Mouse (Mus musculus) intestine, embryonic 15.5 days (tissue): Measurements from ENCODE around the gene Atp5l. TPM values are rescaled to one million over a fixed set of nuclear protein-coding genes. Genes with fewer than 3 reads are reported as not detected.
A peak's percentile ranks its signal among the peaks of the same experiment; 100 is the strongest.
"Not testable (repeated sequence)": the region's sequence is repeated elsewhere in the genome, so short reads cannot be mapped to it uniquely, and the experiment has no call there.

Source experiments
- ATAC-seq: fragments of 200-750 bp; cut with Nextera tagmentation; 2 replicates; pipeline ENCODE4 v1.8.0; 2017; ENCODE audit warnings: moderate TSS enrichment, moderate library complexity
- H3K27ac ChIP-seq: fragments of 300-500 bp; sonication (generic); 2 replicates; pipeline ENCODE4 v1.5.1; 2015; ENCODE audit warnings: mild to moderate bottlenecking, inconsistent platforms
- H3K27me3 ChIP-seq: fragments of 300-500 bp; sonication (generic); replicated peaks from 2 replicates; pipeline ENCODE4 v1.6.1; 2015; ENCODE audit warnings: inconsistent platforms
- H3K36me3 ChIP-seq: fragments of 300-500 bp; sonication (generic); 2 replicates; pipeline ENCODE4 v1.6.1; 2015; ENCODE audit warnings: inconsistent platforms
- H3K4me1 ChIP-seq: fragments of 300-500 bp; sonication (generic); replicated peaks from 2 replicates; pipeline ENCODE4 v1.6.1; 2015; ENCODE audit warnings: inconsistent platforms
- H3K4me2 ChIP-seq: fragments of 300-500 bp; sonication (generic); replicated peaks from 2 replicates; pipeline ENCODE4 v1.6.1; 2015; ENCODE audit warnings: mild to moderate bottlenecking, inconsistent platforms
- H3K4me3 ChIP-seq: fragments of 300-500 bp; sonication (generic); replicated peaks from 2 replicates; pipeline ENCODE4 v1.5.1; 2015; ENCODE audit warnings: inconsistent platforms
- H3K9ac ChIP-seq: fragments of 300-500 bp; sonication (generic); 2 replicates; pipeline ENCODE4 v1.6.1; 2015; ENCODE audit warnings: inconsistent platforms
- H3K9me3 ChIP-seq: fragments of 300-500 bp; sonication (generic); 2 replicates; pipeline ENCODE4 v1.6.1; 2016; ENCODE audit warnings: inconsistent platforms
- WGBS: fragments of 180-500 bp; shearing (Covaris S2); methylation state at CpG from one replicate; pipeline ENCODE4 v1.1.7; 2015; 5-methylcytosine and 5-hydroxymethylcytosine counted together
- polyA plus RNA-seq: library from polyadenylated mRNA; unstranded; fragments of >200 nt; fragmentation: Nextera tagmentation; extraction: Ambion mirVana; gene quantifications from 2 replicates; pipeline ENCODE4 v1.2.1, GENCODE M21; 2015

Gene Atp5l
- 920 and 926 TPM in 2 replicates for polyA plus RNA-seq

GRCm38 (mm10) chr9:44920374-44921122 lies at the start of gene Atp5l:
Gene Atp5l (minus strand): TSS chr9:44920742.
- H3K36me3 ChIP-seq = no peaks in the 10 kb centered on the region
- whole genome bisulfite sequencing = under 1% methylated on average over 48 of the region's 48 CpGs
- peak within 1 kb of the TSS; percentile 95 for H3K9ac ChIP-seq
- peak within 1 kb of the TSS; percentile 72 for H3K4me2 ChIP-seq
- H3K27me3 ChIP-seq = no peaks in the 10 kb centered on the region
- peak within 1 kb of the TSS; percentile 93 for H3K4me3 ChIP-seq
- H3K27ac ChIP-seq = peak within 1 kb of the TSS; percentile 94
- H3K4me1 ChIP-seq = 0 out of 2 replicates have a peak, but pooled peaks cover 7% of the 10 kb centered on the region
- H3K9me3 ChIP-seq = no peaks in the 10 kb centered on the region
- ATAC-seq = peak; percentile 91

- Histone ChIP-seq H3K27ac (no peak overlapping the region), H3K4me3 (no peak overlapping the region), H3K27me3 (no peaks in the 10 kb centered on the region; the same call in 1 of the 2 replicates), H3K4me2 (no peak overlapping the region), H3K9me3 (no peaks in the 10 kb centered on the region), H3K36me3 (no peaks in the 10 kb centered on the region), H3K4me1 (peaks cover 8% of the 10 kb centered on the region), H3K9ac (no peak overlapping the region)
- WGBS = 53% methylated on average over 1 of the region's 1 CpGs
- no peak for ATAC-seq
Measured at GRCm38 (mm10) chr9:44969450-44969849, 48.9 kb upstream of the Atp5l start.

GRCm38 (mm10) chr9:44967763-44968162 lies 47.2 kb upstream of the Atp5l start:
- H3K27ac ChIP-seq, ATAC-seq: not testable (repeated sequence)
- WGBS = 82% methylated on average over 5 of the region's 5 CpGs

GRCm38 (mm10) chr9:44966815-44967242 lies 46.3 kb upstream of the Atp5l start:
- no peaks in the 10 kb centered on the region for H3K27me3 ChIP-seq
- no peaks in the 10 kb centered on the region for H3K9me3 ChIP-seq
- H3K4me2 ChIP-seq = no peak overlapping the region
- H3K4me3 ChIP-seq = no peak overlapping the region
- 0 out of 2 replicates have a peak, but pooled peaks cover 3% of the 10 kb centered on the region for H3K36me3 ChIP-seq
- no peak overlapping the region for H3K9ac ChIP-seq
- WGBS = 25% methylated on average over 3 of the region's 3 CpGs
- peaks cover 8% of the 10 kb centered on the region for H3K4me1 ChIP-seq
- no peak overlapping the region for H3K27ac ChIP-seq
- ATAC-seq = no peak

More at GRCm38 (mm10) chr9:44967763-44968162, 47.2 kb upstream of the Atp5l start:
- not testable (repeated sequence) for H3K4me3 ChIP-seq, H3K9me3 ChIP-seq, H3K27me3 ChIP-seq, H3K9ac ChIP-seq, H3K4me1 ChIP-seq, H3K4me2 ChIP-seq, H3K36me3 ChIP-seq

- H3K4me3 ChIP-seq = peak overlapping the region; percentile 81
- H3K9ac ChIP-seq = peak overlapping the region; percentile 39; the same call in 1 of the 2 replicates
- H3K36me3 ChIP-seq = peaks cover 6% of the 10 kb centered on the region; the same call in 1 of the 2 replicates
- WGBS = 14% methylated on average over 10 of the region's 10 CpGs
- no peaks in the 10 kb centered on the region for H3K9me3 ChIP-seq
- H3K27ac ChIP-seq = peak overlapping the region; percentile 48; the same call in 1 of the 2 replicates
- peaks cover 8% of the 10 kb centered on the region for H3K4me1 ChIP-seq
- H3K27me3 ChIP-seq = no peaks in the 10 kb centered on the region
- peak overlapping the region; percentile 80 for H3K4me2 ChIP-seq
- ATAC-seq = peak; percentile 53; the same call in 1 of the 2 replicates
Measured at GRCm38 (mm10) chr9:44965833-44966466, 45.4 kb upstream of the Atp5l start.

GRCm38 (mm10) chr9:44965126-44965832 lies 44.7 kb upstream of the Atp5l start, which contains the start of gene Ube4a:
Gene Ube4a (minus strand): TSS chr9:44965600.
- under 1% methylated on average over 39 of the region's 39 CpGs for WGBS
- peak within 1 kb of the TSS; percentile 80 for H3K4me2 ChIP-seq
- peaks cover 8% of the 10 kb centered on the region for H3K4me1 ChIP-seq
- H3K27me3 ChIP-seq = no peaks in the 10 kb centered on the region
- H3K9me3 ChIP-seq = no peaks in the 10 kb centered on the region
- peak within 1 kb of the TSS; percentile 65 for H3K27ac ChIP-seq
- H3K9ac ChIP-seq = peak within 1 kb of the TSS; percentile 74
- ATAC-seq = peak; percentile 97
- peaks cover 6% of the 10 kb centered on the region; the same call in 1 of the 2 replicates for H3K36me3 ChIP-seq
- peak within 1 kb of the TSS; percentile 81 for H3K4me3 ChIP-seq

GRCm38 (mm10) chr9:44954432-44954831 lies 33.9 kb upstream of the Atp5l start:
- Histone ChIP-seq H3K4me1 (no peaks in the 10 kb centered on the region), H3K36me3 (peaks cover 26% of the 10 kb centered on the region), H3K27ac (no peak overlapping the region), H3K9me3 (no peaks in the 10 kb centered on the region), H3K4me3 (no peak overlapping the region), H3K9ac (no peak overlapping the region), H3K27me3 (no peaks in the 10 kb centered on the region), H3K4me2 (no peak overlapping the region)
- no peak for ATAC-seq
- WGBS = 90% methylated on average over 3 of the region's 3 CpGs

- no peak overlapping the region for H3K4me2 ChIP-seq
- no peaks in the 10 kb centered on the region for H3K27me3 ChIP-seq
- no peak overlapping the region for H3K4me3 ChIP-seq
- no peak overlapping the region for H3K9ac ChIP-seq
- peaks cover 35% of the 10 kb centered on the region for H3K36me3 ChIP-seq
- H3K27ac ChIP-seq = no peak overlapping the region
- no peaks in the 10 kb centered on the region for H3K4me1 ChIP-seq
- ATAC-seq = no peak
- no peaks in the 10 kb centered on the region for H3K9me3 ChIP-seq
- 75% methylated on average over 5 of the region's 5 CpGs for WGBS
Measured at GRCm38 (mm10) chr9:44947836-44948235, 27.3 kb upstream of the Atp5l start.

- H3K4me3 ChIP-seq = no peak overlapping the region
- H3K36me3 ChIP-seq = peaks cover 38% of the 10 kb centered on the region
- H3K27me3 ChIP-seq = no peaks in the 10 kb centered on the region
- no peak overlapping the region for H3K27ac ChIP-seq
- no peaks in the 10 kb centered on the region for H3K4me1 ChIP-seq
- 94% methylated on average over 7 of the region's 7 CpGs for WGBS
- H3K9me3 ChIP-seq = no peaks in the 10 kb centered on the region
- no peak for ATAC-seq
- no peak overlapping the region for H3K4me2 ChIP-seq
- no peak overlapping the region for H3K9ac ChIP-seq
Measured at GRCm38 (mm10) chr9:44946185-44946695, 25.7 kb upstream of the Atp5l start.

GRCm38 (mm10) chr9:44942421-44942820 lies 21.9 kb upstream of the Atp5l start:
- H3K27ac ChIP-seq = no peak overlapping the region
- 91% methylated on average over 4 of the region's 4 CpGs for whole genome bisulfite sequencing
- no peaks in the 10 kb centered on the region for H3K27me3 ChIP-seq
- no peak overlapping the region for H3K4me2 ChIP-seq
- H3K4me3 ChIP-seq = no peak overlapping the region
- H3K9ac ChIP-seq = no peak overlapping the region
- ATAC-seq = no peak
- no peaks in the 10 kb centered on the region for H3K4me1 ChIP-seq
- H3K9me3 ChIP-seq = no peaks in the 10 kb centered on the region
- peaks cover 37% of the 10 kb centered on the region for H3K36me3 ChIP-seq

- H3K9ac ChIP-seq = no peak overlapping the region
- no peaks in the 10 kb centered on the region for H3K27me3 ChIP-seq
- H3K27ac ChIP-seq = no peak overlapping the region
- no peaks in the 10 kb centered on the region for H3K4me1 ChIP-seq
- H3K4me3 ChIP-seq = no peak overlapping the region
- peaks cover 37% of the 10 kb centered on the region for H3K36me3 ChIP-seq
- no peak for ATAC-seq
- no peak overlapping the region for H3K4me2 ChIP-seq
- H3K9me3 ChIP-seq = no peaks in the 10 kb centered on the region
- WGBS = 81% methylated on average over 4 of the region's 4 CpGs
Measured at GRCm38 (mm10) chr9:44941756-44942155, 21.2 kb upstream of the Atp5l start.

- 67% methylated on average over 2 of the region's 2 CpGs for WGBS
- peak overlapping the region; percentile 72 for H3K4me2 ChIP-seq
- ATAC-seq = no peak
- no peak overlapping the region for H3K9ac ChIP-seq
- H3K9me3 ChIP-seq = no peaks in the 10 kb centered on the region
- H3K27me3 ChIP-seq = no peaks in the 10 kb centered on the region
- H3K36me3 ChIP-seq = no peaks in the 10 kb centered on the region
- 0 out of 2 replicates have a peak, but pooled peaks cover 7% of the 10 kb centered on the region for H3K4me1 ChIP-seq
- H3K4me3 ChIP-seq = peak overlapping the region; percentile 93; the same call in 1 of the 2 replicates
- peak overlapping the region; percentile 94 for H3K27ac ChIP-seq
Measured at GRCm38 (mm10) chr9:44921543-44921942, 1.0 kb upstream of the Atp5l start.
